Comparison of ENCODE assay signal across 8 mouse cellular contexts in genomic region chr7:79391471-79391870, GRCm38 (mm10). TPM values are rescaled to one million over a fixed set of nuclear protein-coding genes. Genes with fewer than 3 reads are reported as not detected.
DNase-seq lines count a peak whose midpoint lies in the region; ATAC-seq and TF ChIP-seq lines count a peak whose summit lies in the region.

No protein-coding gene starts in this region.

- TF ChIP-seq CTCF in left cerebral cortex, adult 2 months (IDR thresholded peaks at IDR 0.05) = no peak
- TF ChIP-seq CTCF in midbrain, postnatal 0 days (IDR thresholded peaks at IDR 0.05) = no peak

- H3K9me3 ChIP-seq in hindbrain, embryonic 16.5 days (ENCODE audit: control insufficient read depth, low read length) = no peaks in the 10 kb centered on the region
- no peaks in the 10 kb centered on the region for H3K9me3 ChIP-seq in midbrain, postnatal 0 days (ENCODE audit: low read length)

- peak overlapping the region; percentile 98 for H3K4me2 ChIP-seq in hindbrain, embryonic 16.5 days (ENCODE audit: low read length)
- H3K4me2 ChIP-seq in midbrain, postnatal 0 days (ENCODE audit: low read depth, low read length, poor library complexity, severe bottlenecking) = peak overlapping the region; percentile 98

- WGBS in hindbrain, embryonic 16.5 days = 9% methylated on average over 3 of the region's 3 CpGs
- WGBS in midbrain, postnatal 0 days = 11% methylated on average over 3 of the region's 3 CpGs

- H3K4me1 ChIP-seq in hindbrain, embryonic 16.5 days (ENCODE audit: control insufficient read depth, insufficient read depth, low read depth, low read length) = peaks cover 9% of the 10 kb centered on the region
- peaks cover 4% of the 10 kb centered on the region; the same call in 1 of the 2 replicates for H3K4me1 ChIP-seq in midbrain, postnatal 0 days (ENCODE audit: insufficient read depth, low read length)

- H3K36me3 ChIP-seq in hindbrain, embryonic 16.5 days (ENCODE audit: control insufficient read depth, insufficient read depth, low read length) = no peaks in the 10 kb centered on the region
- H3K36me3 ChIP-seq in midbrain, postnatal 0 days (ENCODE audit: insufficient read depth, low read length) = no peaks in the 10 kb centered on the region

- H3K4me3 ChIP-seq in left cerebral cortex, adult 2 months = peak overlapping the region; percentile 55
- H3K4me3 ChIP-seq in hindbrain, embryonic 16.5 days (ENCODE audit: low read length) = peak overlapping the region; percentile 64
- peak overlapping the region; percentile 49 for H3K4me3 ChIP-seq in midbrain, postnatal 0 days (ENCODE audit: low read depth, low read length)

- peak; percentile 9; the same call in 1 of the 2 replicates for ATAC-seq in hindbrain, embryonic 16.5 days
- no peak for ATAC-seq in midbrain, postnatal 0 days (ENCODE audit: low FRiP score)

- peak overlapping the region; percentile 59; the same call in 1 of the 2 replicates for H3K27ac ChIP-seq in left cerebral cortex, adult 2 months
- peak overlapping the region; percentile 91 for H3K27ac ChIP-seq in hindbrain, embryonic 16.5 days (ENCODE audit: low read depth, low read length)
- peak overlapping the region; percentile 87 for H3K27ac ChIP-seq in midbrain, postnatal 0 days (ENCODE audit: low read depth, low read length)

- peak overlapping the region; percentile 77 for H3K9ac ChIP-seq in hindbrain, embryonic 16.5 days (ENCODE audit: low read depth, low read length)
- peak overlapping the region; percentile 67 for H3K9ac ChIP-seq in midbrain, postnatal 0 days (replicated peaks; ENCODE audit: low read length, poor library complexity, severe bottlenecking)

- intact Hi-C loops in left cerebral cortex, adult 2 months (cut with DNase I) = loop anchor here (1.0 kb wide), 1 partner anchor 75 kb away; the partner anchor contains the start of gene Polg
- intact Hi-C loops in left cerebral cortex, postnatal 36 days (cut with DNase I) = loop anchor here (5.0 kb wide), 1 partner anchor 76 kb away; the partner anchor contains the start of gene Polg

- H3K27me3 ChIP-seq in hindbrain, embryonic 16.5 days (replicated peaks; ENCODE audit: control insufficient read depth, insufficient read depth, low read length) = no peaks in the 10 kb centered on the region
- no peaks in the 10 kb centered on the region for H3K27me3 ChIP-seq in midbrain, postnatal 0 days (ENCODE audit: insufficient read depth, low read length)

- DNase-seq in left cerebral cortex, adult 2 months (ENCODE audit: extremely low spot score in 1 of 2, low spot score in 2 of 2) = no peak
- no peak for DNase-seq in left cerebral cortex, postnatal 36 days (ENCODE audit: low spot score in 2 of 2)
- peak; percentile 49 for DNase-seq in embryo, embryonic 10.5 days (ENCODE audit: low spot score)
- DNase-seq in midbrain, postnatal 0 days (ENCODE audit: low spot score) = no peak
- DNase-seq in ovary, postnatal 14 days (ENCODE audit: low spot score) = no peak
- DNase-seq in urinary bladder, postnatal 36 days (ENCODE audit: low spot score in 2 of 2) = no peak
- DNase-seq in adrenal gland, postnatal 25 days = no peak

RNA-seq across cellular contexts. Expression of gene Fanci, which starts 0.3 kb away (rescaled TPM):
- 1 to 10 TPM in 1 of 2 experiments, under 1 TPM in 1; 0.56 to 1.4 TPM for total RNA-seq in left cerebral cortex, adult 2 months (2021)
- total RNA-seq in left cerebral cortex, postnatal 36 days (2021) = under 1 TPM; 0.42 to 0.50 TPM
- 2.4 and 2.7 TPM in 2 replicates for polyA plus RNA-seq in hindbrain, embryonic 16.5 days (2015; fragmentation: Nextera tagmentation; extraction: Ambion mirVana)
- 1.2 and 4.4 TPM in 2 replicates for total RNA-seq in midbrain, postnatal 0 days (2014; rRNA removed)
- 0.66 and 1.1 TPM in 2 replicates for polyA plus RNA-seq in midbrain, postnatal 0 days (2015; fragmentation: Nextera tagmentation; extraction: Ambion mirVana)
- 1.2 and 1.5 TPM in 2 replicates for total RNA-seq in adrenal gland, postnatal 25 days (2021)

RNA-seq across cellular contexts. Expression of gene Rlbp1, which starts 4.6 kb away (rescaled TPM):
- 10 to 100 TPM; 21.7 to 22.1 TPM for total RNA-seq in left cerebral cortex, adult 2 months (2021)
- total RNA-seq in left cerebral cortex, postnatal 36 days (2021) = 10 to 100 TPM; 19.0 to 23.8 TPM
- 28.2 and 29.2 TPM in 2 replicates for polyA plus RNA-seq in hindbrain, embryonic 16.5 days (2015; fragmentation: Nextera tagmentation; extraction: Ambion mirVana)
- 7.4 and 8.4 TPM in 2 replicates for total RNA-seq in midbrain, postnatal 0 days (2014; rRNA removed)
- polyA plus RNA-seq in midbrain, postnatal 0 days (2015; fragmentation: Nextera tagmentation; extraction: Ambion mirVana) = 7.4 and 10.6 TPM in 2 replicates
- 0.70 TPM in 1 of 2 replicates, not detected in the other for total RNA-seq in adrenal gland, postnatal 25 days (2021)
